Mouse (Mus musculus) cerebellum, postnatal 14 days (tissue): Measurements from ENCODE around the gene Map2.

Experiments used
- DNase-seq, 2 experiments: peaks; one replicate each; pipeline ENCODE4 v3.0.0; 2021; ENCODE audit warnings: mixed read lengths in 2 of 2

Map2 gene

DNA sequence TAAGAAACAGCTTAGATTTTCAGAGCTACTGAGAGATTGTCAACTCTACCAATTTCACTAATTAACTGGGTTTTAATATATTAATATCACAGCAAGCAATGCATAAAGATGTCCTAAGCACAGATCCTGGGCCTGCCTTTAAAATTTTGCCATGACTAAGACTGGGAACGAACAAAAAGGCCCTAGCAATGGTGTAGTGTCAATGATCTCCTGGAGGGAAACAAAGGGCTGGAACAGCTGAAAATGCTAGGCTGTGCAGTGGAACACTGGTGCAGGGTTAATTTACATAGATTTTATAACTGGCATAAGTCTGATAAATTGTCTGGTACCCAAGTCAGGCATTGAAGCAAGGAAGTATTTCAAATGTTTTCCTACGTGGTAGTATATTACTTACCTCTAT is 220.8 kb downstream of the Map2 start:
- DNase-seq, result no peak

DNA sequence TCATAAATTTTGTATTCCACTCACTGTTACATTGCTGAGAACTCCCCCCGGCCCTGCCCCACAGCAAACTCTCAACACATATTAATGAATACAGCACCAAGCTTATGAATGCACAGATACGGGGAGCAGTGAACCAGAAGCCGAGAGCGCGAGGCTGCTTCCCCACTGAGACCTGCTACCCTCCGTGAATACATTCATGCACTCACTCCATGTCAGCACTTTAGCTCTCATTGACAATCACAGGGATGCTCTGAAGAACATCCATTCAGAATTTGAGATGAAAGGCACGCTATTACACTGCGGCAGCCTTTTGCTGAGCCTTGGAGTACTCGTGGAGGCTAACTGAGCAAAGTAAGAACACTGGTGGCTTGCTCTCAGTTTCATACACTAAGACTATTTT is 226.8 kb downstream of the Map2 start:
- DNase-seq, result no peak

DNA sequence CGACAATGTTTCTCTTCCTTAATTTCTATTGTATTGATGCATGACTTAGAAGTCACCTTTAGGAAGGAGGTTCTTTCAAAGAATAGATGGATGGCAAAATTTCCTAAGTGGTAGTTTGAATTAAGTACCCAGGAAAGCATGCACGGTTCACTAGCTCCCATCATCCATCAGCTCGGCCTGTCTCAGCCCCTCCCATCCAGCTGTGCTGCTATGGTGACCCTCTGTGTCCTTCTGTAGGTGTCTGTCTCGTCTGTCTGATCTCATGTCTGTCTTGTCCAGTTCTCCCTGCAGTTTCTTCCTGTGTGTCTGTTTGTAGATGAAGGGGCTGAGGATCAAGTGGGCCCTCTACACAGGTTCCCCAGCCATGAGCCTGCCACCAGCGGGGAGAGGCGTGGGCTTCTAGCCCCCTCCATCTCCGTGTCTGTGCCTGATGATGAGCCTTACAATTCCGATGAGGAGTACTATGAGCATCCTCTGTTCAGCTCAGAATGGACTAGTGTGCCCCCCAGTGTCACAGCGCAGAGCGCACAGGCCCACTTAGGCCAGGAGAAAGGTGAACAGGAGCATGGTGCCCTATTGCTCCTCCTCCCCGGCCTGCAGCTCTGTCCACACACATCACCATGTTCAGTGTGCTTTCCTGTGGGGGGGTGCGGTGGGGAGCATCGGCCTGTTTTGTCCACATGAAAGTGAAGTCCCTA is 232.3 kb downstream of the Map2 start:
- DNase-seq, result peak; percentile 62 to 64

DNA sequence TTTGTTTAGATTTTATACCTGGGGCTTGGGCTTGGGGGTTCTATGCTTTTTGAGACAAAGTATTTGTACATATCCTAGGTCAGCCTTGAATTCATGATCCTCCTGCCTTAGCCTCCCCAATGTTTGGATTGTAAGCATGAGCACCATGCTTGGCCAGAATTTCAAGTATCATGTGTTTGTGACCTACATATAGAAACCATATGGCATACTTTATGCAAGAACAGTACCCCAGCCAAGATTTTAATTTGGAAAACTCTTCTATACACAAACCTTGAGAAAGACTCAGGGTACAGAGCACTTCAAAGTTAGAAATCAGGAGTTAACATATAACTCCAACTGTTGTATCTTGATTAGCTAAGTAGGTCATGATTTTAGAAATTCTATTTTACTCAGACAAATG is 243.3 kb downstream of the Map2 start:
- DNase-seq, result no peak

DNA sequence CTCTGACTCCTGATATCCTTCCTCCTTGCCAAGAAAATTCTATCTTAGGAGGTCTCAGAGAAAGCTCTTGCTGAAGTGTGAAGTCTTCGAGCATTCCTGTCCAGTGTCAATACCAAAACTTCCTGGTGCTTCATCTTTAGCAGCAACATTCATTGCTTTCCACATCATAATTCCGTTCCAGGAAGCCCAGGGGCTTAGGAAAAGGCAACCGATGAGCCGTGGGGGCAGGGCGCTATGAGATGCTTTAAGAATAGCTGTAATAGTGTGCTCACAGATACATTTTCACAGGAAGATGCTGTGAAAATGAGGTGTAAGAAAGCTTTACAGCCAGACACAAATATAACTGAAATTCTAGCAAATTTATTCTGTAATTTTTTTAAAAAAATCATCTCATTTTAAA is 251.0 kb downstream of the Map2 start:
- no peak for DNase-seq

DNA sequence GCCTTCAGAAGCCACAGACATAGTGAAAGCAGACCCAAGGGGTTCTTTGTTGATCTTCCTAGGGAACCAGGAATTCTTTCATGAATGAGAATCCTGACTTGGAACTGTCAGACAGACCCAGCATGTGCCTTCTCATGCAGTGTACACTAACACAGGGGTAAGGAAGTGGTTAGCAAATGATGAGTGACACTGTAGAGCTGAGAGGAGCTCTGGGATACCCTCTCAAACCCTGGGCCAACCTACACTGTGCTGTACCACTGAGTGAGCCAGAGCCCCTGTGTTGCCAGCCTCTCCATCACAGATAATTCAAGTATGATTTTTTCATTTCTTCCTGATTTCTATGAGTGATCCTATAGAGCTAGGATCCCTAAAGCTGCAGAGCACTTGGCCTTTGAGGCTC is 255.9 kb downstream of the Map2 start:
- no peak for DNase-seq

DNA sequence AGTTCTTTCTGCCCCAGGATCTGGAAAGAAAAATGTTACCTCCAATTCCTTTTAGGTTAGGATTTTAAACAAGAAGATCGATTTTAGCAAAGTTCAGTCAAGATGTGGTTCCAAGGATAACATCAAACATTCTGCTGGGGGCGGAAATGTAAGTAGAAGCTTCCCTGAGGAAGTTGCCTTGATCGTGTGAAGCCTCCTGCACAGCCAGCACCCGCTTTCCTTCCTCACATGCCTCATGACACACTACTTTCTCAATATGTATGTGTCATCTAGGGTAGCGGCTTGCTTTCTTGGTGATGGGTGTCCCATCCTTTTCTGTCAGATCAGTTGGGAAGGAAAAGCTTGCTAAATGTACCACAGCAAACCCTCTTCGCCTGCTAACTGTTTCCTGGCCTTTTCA is 256.4 kb downstream of the Map2 start:
- DNase-seq, result no peak

DNA sequence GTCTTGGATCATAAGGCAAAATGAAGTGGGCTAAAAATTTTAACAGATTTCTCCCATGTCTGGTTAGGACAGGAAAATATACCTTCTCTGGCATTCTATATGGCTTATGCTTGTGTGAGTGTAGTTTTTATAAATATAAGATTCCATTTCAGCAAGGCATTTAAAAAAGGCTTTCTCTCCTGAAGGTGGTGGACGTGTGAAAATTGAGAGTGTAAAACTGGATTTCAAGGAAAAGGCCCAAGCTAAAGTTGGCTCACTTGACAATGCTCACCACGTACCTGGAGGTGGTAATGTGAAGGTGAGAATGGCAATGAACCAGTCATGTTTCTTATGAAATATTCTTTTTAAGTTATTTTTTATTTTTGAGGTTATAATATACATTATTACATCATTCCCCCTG is 263.0 kb downstream of the Map2 start:
- DNase-seq, result no peak

DNA sequence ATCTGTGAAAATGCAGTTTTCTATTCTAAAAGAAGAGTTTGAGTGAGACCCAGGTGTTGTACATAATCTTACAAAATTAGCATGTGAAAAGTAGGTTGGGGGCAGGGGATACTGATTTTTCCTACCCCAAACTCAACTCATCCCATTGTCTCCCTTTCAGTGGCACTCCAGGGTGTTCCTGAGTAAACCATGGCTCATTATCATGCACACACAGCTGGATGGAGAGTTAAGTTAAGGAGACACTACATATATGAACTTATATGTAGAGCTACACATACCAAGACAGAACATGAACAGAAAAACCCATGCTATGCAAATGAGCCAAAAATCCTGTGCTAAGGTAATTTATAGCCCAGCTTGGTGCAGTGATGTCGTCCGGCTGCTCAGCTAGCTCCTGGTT is 267.8 kb downstream of the Map2 start:
- DNase-seq, result no peak

DNA sequence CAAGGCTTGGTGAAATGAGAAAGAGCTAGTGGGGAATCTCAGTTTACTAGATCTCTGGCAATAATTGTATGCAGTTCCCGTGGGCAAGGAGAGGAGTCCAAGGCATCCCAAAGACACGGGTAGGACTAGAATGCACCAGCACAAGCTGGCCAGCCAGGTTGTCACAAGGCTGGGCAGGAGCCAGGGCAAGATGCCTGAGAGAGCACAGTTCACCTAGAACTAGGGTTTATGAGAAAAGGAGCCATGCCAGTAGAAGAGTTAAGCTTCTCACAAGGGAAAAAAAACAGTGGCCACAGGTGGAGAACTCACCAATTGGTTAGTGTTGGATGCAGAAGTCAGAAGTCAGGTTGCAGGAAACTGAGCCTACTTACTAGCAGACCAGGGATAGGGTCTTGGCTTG is 274.4 kb downstream of the Map2 start:
- peak; percentile 54 to 58 for DNase-seq

DNA sequence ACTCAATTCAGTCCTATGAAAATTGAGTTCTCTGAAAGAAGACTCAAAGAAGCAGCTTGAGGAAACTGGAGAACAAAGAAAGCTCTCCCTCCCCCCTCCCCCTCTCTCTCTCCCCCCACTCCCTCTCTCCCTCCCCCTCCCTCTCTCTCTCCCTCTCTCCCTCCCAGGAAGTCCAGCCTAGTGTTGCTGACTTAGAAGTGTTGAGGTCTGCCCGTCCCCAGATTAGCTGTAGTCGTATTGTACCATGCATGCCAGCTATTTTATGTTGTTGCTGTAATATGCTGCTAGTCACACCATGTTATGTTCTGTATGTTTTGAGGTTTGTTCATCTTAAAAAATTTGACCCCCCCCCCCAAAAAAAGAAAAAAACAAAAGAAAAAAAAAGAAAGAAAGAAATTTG is 281.5 kb downstream of the Map2 start:
- no peak for DNase-seq

DNA sequence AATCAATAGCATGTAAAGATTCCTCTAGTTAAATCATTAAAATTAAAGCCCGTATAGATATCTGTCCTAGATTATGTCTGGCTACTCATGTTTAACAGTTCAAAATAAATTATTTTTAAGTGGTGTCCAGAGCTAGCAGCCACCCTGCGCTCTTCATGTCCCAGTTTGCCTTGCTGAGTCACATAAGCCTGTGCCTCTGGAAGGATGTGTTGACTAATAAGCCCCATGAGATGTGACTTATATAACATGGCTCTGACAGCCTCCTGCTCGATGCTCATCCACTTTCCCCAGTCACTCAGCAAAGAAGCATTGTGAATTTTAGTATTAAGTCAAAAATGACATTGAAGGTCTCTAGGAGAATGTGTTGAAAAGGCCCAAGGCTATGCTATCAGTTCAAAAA is 282.7 kb downstream of the Map2 start:
- DNase-seq, result no peak

DNA sequence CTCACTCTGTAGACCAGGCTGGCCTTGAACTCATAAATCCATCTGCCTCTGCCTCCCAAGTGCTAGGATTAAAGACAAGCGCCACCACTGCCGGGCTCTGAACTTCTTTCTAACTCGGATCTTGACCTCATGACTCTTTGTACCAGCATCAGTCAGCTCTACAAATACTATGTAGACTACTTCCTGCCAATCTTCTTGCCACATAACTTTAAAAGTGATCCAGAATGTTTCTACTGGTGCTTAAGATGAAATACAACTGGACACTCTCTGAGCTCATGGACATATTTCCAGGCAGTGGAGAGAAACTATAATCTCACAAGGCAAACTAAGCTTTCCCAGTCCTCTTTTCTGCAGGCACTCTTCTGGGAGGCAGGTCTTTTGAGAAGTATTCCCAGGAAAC is 284.3 kb downstream of the Map2 start:
- no peak for DNase-seq

DNA sequence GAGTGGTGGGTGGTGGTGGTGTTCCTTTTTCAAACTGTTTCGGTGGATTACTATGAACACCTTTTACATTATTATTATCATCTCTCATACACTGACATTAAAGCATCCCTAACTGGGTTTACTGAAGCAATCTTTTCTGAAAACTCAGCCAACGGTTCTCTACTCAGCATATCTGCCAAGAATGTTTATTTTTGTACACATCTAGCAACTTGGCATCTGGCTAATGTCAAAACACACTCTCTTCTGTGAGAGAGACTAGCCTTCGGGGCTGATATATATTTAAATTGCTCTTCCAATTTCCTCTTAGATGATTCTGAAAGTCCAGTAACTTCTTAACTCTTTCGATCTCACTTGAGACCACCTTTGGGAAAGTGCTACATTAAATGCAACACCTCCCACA is 285.8 kb downstream of the Map2 start:
- no peak for DNase-seq

DNA sequence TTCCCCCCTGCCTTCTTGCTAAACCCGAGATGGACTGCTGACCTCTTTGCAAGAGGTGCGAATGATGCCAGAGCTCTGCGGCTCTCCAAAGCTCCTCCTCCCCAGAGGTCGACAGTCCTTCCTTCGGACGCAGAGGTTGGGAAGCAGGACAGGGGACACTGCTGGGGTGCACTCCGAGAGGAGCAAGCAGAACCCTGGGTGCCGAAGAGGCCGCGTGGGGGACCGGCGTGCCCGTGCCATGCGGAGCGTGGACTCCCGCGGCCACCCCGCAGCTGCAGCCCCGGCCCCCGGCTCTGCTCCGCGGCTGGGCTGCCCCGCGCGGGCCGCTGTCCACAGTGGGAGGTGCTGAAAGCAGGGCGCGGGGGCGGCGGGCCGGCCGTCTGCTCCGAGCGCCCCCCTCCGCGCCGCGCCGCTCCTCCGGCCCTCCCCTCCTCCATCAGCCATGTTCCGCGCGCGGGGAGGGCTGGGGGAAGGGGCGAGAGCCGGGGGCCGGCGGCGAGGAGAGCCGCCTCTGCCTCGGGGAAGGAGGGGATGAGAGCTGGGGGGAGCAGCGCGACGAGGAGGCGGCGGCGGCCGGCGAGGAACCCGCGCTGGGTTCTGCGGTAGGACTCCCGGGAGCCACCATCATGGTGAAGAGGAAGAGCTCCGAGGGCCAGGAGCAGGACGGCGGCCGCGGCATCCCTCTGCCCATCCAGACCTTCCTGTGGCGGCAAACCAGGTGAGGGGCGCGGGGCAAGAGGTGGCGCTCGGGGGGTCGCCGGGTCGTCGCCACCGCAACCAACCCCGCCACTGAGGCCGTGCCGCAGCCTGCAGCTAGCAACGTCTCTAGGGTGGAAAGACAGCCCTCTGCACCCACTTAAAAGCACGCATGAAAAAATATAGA is 293.0 kb downstream of the Map2 start, which contains the start of gene Unc80:
Gene Unc80, plus strand, starts transcription at position 547 of the 883 bp plus-strand sequence.
- DNase-seq, result peak; percentile 79 to 83

DNA sequence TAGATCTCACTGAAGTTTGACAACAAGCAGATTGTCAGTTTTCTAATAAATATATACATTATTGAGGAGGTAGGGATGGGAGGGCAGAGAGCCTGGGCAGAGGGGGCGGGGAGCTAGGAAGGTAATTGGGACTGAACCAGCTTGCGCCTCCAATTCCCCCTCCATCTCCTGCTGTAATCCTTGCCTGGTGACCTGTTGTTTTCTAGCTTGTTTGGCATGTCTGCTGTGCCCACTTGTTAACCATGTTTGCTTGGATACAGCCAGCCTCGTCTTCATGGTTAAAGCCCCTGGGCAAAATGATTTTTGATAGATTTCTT is 293.6 kb downstream of the Map2 start:
- DNase-seq, result peak; percentile 69 to 72

DNA sequence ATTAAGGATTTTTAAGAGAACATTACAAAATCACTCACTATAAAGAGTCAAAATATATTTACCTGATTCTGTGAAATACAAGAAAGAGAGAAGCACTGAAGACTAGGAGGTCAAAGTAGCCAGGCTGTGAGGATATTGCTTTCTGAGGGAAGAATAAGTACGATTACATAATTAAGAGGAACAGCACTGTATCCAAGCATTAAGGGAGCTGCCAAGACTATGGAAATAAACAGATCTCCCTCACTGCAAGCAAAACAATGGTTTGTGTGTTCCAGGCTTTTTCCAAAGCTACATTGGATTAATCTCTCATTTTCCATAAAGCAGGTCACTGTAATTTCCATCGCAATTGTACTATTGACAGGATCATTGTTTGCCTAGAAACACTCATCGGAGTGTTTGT is 307.7 kb downstream of the Map2 start:
- DNase-seq, result no peak
